Mouse (Mus musculus) midbrain, embryonic 16.5 days (tissue): ENCODE measurements around the gene Slc25a53. TPM values are rescaled to one million over a fixed set of nuclear protein-coding genes. Genes with fewer than 3 reads are reported as not detected.

Source experiments
- ATAC-seq: fragments of 200-750 bp; cut with Nextera tagmentation; 2 replicates; pipeline ENCODE4 v1.8.0; 2017; ENCODE audit warnings: moderate TSS enrichment
- H3K27ac ChIP-seq: fragments of 300-500 bp; sonication (generic); 2 replicates; pipeline ENCODE4 v1.5.1; 2014; ENCODE audit warnings: mild to moderate bottlenecking, low read length, mixed read lengths
- H3K27me3 ChIP-seq: fragments of 300-500 bp; sonication (generic); 2 replicates; pipeline ENCODE4 v1.6.1; 2014; ENCODE audit warnings: low read depth, low read length, mixed read lengths; ENCODE audit not compliant: control insufficient read depth, insufficient read depth
- H3K36me3 ChIP-seq: fragments of 300-500 bp; sonication (generic); 2 replicates; pipeline ENCODE4 v1.6.1; 2014; ENCODE audit warnings: mild to moderate bottlenecking, low read length, moderate library complexity, mixed read lengths; ENCODE audit not compliant: control insufficient read depth, insufficient read depth
- H3K4me1 ChIP-seq: fragments of 300-500 bp; sonication (generic); 2 replicates; pipeline ENCODE4 v1.6.1; 2014; ENCODE audit warnings: mild to moderate bottlenecking, low read length, mixed read lengths; ENCODE audit not compliant: control insufficient read depth, insufficient read depth
- H3K4me2 ChIP-seq: fragments of 300-500 bp; sonication (generic); 2 replicates; pipeline ENCODE4 v1.6.1; 2014; ENCODE audit warnings: mild to moderate bottlenecking, low read length, mixed read lengths
- H3K4me3 ChIP-seq: fragments of 300-500 bp; sonication (generic); 2 replicates; pipeline ENCODE4 v1.5.1; 2014; ENCODE audit warnings: low read depth, mild to moderate bottlenecking, low read length, moderate library complexity, mixed read lengths
- H3K9ac ChIP-seq: fragments of 300-500 bp; sonication (generic); 2 replicates; pipeline ENCODE4 v1.6.1; 2014; ENCODE audit warnings: low read depth, low read length, mixed read lengths
- H3K9me3 ChIP-seq: fragments of 300-500 bp; sonication (generic); replicated peaks from 2 replicates; pipeline ENCODE4 v1.6.1; 2014; ENCODE audit warnings: mild to moderate bottlenecking, low read length, mixed read lengths; ENCODE audit not compliant: control insufficient read depth, poor library complexity, severe bottlenecking
- WGBS: fragments of 180-500 bp; shearing (Covaris S2); extraction: QIAGEN DNeasy Blood & Tissue Kit; methylation state at CpG from one replicate; pipeline ENCODE4 v1.1.7; 2014; 5-methylcytosine and 5-hydroxymethylcytosine counted together
- polyA plus RNA-seq: library from polyadenylated mRNA; unstranded; fragments of >200 nt; fragmentation: Nextera tagmentation; extraction: Ambion mirVana; gene quantifications from 2 replicates; pipeline ENCODE4 v1.2.1, GENCODE M21; 2015

Gene Slc25a53
- polyA plus RNA-seq, 1 experiment from 2014 or later, result 14.5 TPM

DNA sequence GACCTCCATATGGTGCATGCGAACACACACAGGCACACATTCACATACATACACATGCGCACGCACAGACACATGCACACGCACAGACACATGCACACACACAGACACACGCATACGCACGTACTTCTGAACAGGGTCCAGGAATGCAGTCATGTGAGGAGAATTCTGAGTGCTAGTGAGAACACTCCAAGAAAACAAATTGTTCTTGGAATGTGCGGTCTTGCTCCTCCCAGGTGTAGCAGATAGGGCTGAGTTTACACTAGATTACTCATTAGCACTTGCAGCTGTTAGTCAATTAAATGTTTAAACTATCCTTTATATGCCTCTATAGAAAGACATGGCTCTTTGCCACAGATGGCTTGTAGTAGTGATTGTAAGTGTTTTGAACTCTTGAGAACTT lies 7.2 kb downstream of the Slc25a53 start:
- H3K9me3 ChIP-seq, result no peaks in the 10 kb centered on the region
- no peaks in the 10 kb centered on the region for H3K36me3 ChIP-seq
- no peak overlapping the region for H3K4me2 ChIP-seq
- no peak for ATAC-seq
- WGBS, result 97% methylated on average over 8 of the region's 8 CpGs
- no peak overlapping the region for H3K27ac ChIP-seq
- no peaks in the 10 kb centered on the region for H3K27me3 ChIP-seq
- H3K4me1 ChIP-seq, result no peaks in the 10 kb centered on the region
- no peak overlapping the region for H3K9ac ChIP-seq
- H3K4me3 ChIP-seq, result no peak overlapping the region

- Histone ChIP-seq H3K9ac (no peak overlapping the region), H3K4me1 (no peaks in the 10 kb centered on the region), H3K27me3 (no peaks in the 10 kb centered on the region), H3K9me3 (no peaks in the 10 kb centered on the region), H3K4me2 (no peak overlapping the region), H3K27ac (no peak overlapping the region), H3K4me3 (no peak overlapping the region), H3K36me3 (no peaks in the 10 kb centered on the region)
- peak; percentile 77 for ATAC-seq
- WGBS, result 13% methylated on average over 1 of the region's 1 CpGs
Measured at GRCm38 (mm10) chrX:137019310-137019709, 18.8 kb downstream of the Slc25a53 start.

- H3K9ac ChIP-seq, result no peak overlapping the region
- no peaks in the 10 kb centered on the region for H3K36me3 ChIP-seq
- no peak for ATAC-seq
- H3K4me2 ChIP-seq, result no peak overlapping the region
- no peaks in the 10 kb centered on the region for H3K27me3 ChIP-seq
- H3K4me3 ChIP-seq, result no peak overlapping the region
- H3K27ac ChIP-seq, result no peak overlapping the region
- no peaks in the 10 kb centered on the region for H3K9me3 ChIP-seq
- H3K4me1 ChIP-seq, result no peaks in the 10 kb centered on the region
- WGBS, result 80% methylated on average over 1 of the region's 1 CpGs
Measured at GRCm38 (mm10) chrX:137017668-137018067, 20.4 kb downstream of the Slc25a53 start.

GRCm38 (mm10) chrX:137015099-137015709 lies 22.9 kb downstream of the Slc25a53 start:
- WGBS, result 46% methylated on average over 6 of the region's 6 CpGs
- no peaks in the 10 kb centered on the region for H3K27me3 ChIP-seq
- H3K27ac ChIP-seq, result no peak overlapping the region
- H3K9me3 ChIP-seq, result no peaks in the 10 kb centered on the region
- no peaks in the 10 kb centered on the region for H3K4me1 ChIP-seq
- 0 out of 2 replicates have a peak, but pooled peaks have one; percentile 62 for ATAC-seq
- no peak overlapping the region for H3K4me3 ChIP-seq
- no peaks in the 10 kb centered on the region for H3K36me3 ChIP-seq
- no peak overlapping the region for H3K4me2 ChIP-seq
- no peak overlapping the region for H3K9ac ChIP-seq

DNA sequence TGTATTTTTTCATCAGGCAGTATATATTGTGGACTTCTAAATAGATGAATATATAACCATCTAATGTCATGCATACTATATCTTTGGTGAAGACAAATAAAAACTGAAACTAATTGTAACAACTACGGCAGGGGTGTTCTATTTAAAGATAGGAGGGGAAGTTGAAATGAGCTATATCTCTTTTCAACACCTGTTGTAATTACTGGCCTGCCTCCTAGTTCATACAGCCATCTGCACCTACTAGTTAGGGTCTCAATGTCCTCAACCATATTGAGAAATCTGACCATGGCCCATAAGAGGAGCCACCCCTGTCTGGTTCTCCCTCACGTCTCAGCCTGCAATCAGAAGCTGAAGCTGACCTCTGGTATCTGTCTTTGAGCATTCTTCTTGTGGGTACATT lies 41.8 kb downstream of the Slc25a53 start:
- H3K4me1 ChIP-seq, result peaks cover 14% of the 10 kb centered on the region
- H3K4me2 ChIP-seq, result no peak overlapping the region
- ATAC-seq, result no peak
- no peak overlapping the region for H3K4me3 ChIP-seq
- no peaks in the 10 kb centered on the region for H3K27me3 ChIP-seq
- 78% methylated on average over 2 of the region's 2 CpGs for WGBS
- no peaks in the 10 kb centered on the region for H3K36me3 ChIP-seq
- no peak overlapping the region for H3K27ac ChIP-seq
- H3K9ac ChIP-seq, result no peak overlapping the region
- H3K9me3 ChIP-seq, result no peaks in the 10 kb centered on the region

- Histone ChIP-seq H3K4me2 (peak overlapping the region; percentile 61), H3K27me3 (no peaks in the 10 kb centered on the region), H3K9ac (peak overlapping the region; percentile 70), H3K9me3 (no peaks in the 10 kb centered on the region), H3K4me3 (peak overlapping the region; percentile 53), H3K4me1 (peaks cover 18% of the 10 kb centered on the region), H3K27ac (peak overlapping the region; percentile 93), H3K36me3 (no peaks in the 10 kb centered on the region)
- ATAC-seq, result peak; percentile 26; the same call in 1 of the 2 replicates
- 25% methylated on average over 13 of the region's 14 CpGs for WGBS
Measured at GRCm38 (mm10) chrX:136993641-136994040, 44.5 kb downstream of the Slc25a53 start.

DNA sequence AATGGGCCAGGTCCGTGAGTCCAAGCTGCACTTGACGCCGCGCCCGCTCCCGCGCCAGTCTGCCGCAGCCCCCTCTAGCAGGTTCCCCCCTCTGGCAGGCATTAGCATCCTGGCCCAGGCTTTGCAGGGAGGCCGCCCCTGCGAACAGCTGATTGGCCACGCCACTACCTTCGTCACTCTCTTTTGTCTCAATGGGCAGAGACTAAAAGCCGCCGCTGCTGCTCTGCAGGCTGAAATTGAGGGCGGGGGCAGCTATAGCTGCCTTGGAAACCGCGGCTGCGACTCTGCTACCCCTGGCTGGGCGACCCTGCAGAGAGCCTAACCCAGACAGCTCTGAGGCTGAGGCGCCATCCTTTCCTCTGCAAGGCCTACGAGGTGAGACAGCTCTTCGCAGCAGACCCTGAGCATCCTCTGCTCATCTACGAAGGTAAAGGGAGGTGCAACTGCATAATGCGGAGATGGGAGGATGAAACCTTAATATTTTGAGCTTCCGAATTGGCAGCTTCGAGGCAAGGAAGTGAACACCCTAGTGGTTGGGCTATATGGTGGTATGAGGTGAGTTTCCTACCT lies 45.0 kb downstream of the Slc25a53 start, which contains the start of gene Zcchc18:
Zcchc18 (plus strand) TSS at position 178 of the 570 bp plus-strand sequence.
- Histone ChIP-seq H3K36me3 (no peaks in the 10 kb centered on the region), H3K4me1 (peaks cover 18% of the 10 kb centered on the region), H3K27ac (peak within 1 kb of the TSS; percentile 93), H3K4me2 (peak within 1 kb of the TSS; percentile 61), H3K27me3 (no peaks in the 10 kb centered on the region), H3K9ac (peak within 1 kb of the TSS; percentile 70), H3K4me3 (peak within 1 kb of the TSS; percentile 53), H3K9me3 (no peaks in the 10 kb centered on the region)
- ATAC-seq, result peak; percentile 98
- WGBS, result 21% methylated on average over 26 of the region's 26 CpGs

GRCm38 (mm10) chrX:136992191-136992965 lies 45.7 kb downstream of the Slc25a53 start:
- Histone ChIP-seq H3K9me3 (no peaks in the 10 kb centered on the region), H3K4me3 (peak overlapping the region; percentile 53)
- whole genome bisulfite sequencing, result 16% methylated on average over 19 of the region's 19 CpGs

DNA sequence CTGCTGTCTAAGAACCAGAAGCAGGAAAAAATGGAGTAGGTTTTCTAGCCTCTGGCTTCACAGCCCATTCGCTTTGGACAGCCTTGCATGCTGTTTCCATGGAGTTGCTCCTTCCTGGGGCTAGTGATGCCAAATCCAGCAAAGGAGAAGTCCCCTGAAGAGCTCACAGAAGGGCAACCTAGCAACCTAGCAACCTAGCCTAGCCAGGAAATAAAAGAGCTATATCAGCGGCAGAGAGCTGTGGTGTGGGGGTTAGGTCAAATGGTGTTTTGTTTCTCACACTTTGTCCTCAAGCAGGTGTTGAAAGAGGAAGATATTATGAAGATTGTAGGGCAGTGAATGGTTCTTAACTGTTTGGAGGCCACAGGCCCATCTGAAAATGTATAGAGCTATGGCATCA lies 46.8 kb downstream of the Slc25a53 start:
- H3K27ac ChIP-seq, result no peak overlapping the region
- 0 out of 2 replicates have a peak overlapping the region, but pooled peaks have one; percentile 54 for H3K9ac ChIP-seq
- H3K9me3 ChIP-seq, result no peaks in the 10 kb centered on the region
- no peaks in the 10 kb centered on the region for H3K27me3 ChIP-seq
- WGBS, result 42% methylated on average over 2 of the region's 2 CpGs
- ATAC-seq, result no peak
- no peaks in the 10 kb centered on the region for H3K36me3 ChIP-seq
- H3K4me1 ChIP-seq, result peaks cover 18% of the 10 kb centered on the region
- H3K4me3 ChIP-seq, result peak overlapping the region; percentile 53; the same call in 1 of the 2 replicates
- peak overlapping the region; percentile 47 for H3K4me2 ChIP-seq

More at GRCm38 (mm10) chrX:136992191-136992965, 45.7 kb downstream of the Slc25a53 start:
- ATAC-seq, result peak; percentile 73
- no peaks in the 10 kb centered on the region for H3K36me3 ChIP-seq
- H3K4me2 ChIP-seq, result peak overlapping the region; percentile 47
- H3K9ac ChIP-seq, result peak overlapping the region; percentile 54
- H3K4me1 ChIP-seq, result peaks cover 18% of the 10 kb centered on the region
- H3K27ac ChIP-seq, result peak overlapping the region; percentile 93
- no peaks in the 10 kb centered on the region for H3K27me3 ChIP-seq
